Mouse (Mus musculus): Measurements from ENCODE around the gene Rhoh. TPM values are rescaled to one million over a fixed set of nuclear protein-coding genes. Genes with fewer than 3 reads are reported as not detected.

Rhoh gene
- polyA plus RNA-seq, 1 experiment from 2014 or later = 0.90 TPM

- H3K4me3 ChIP-seq (ENCODE audit: low read depth, low read length) = no peak overlapping the region
- DNase-seq (ENCODE audit: low spot score) = no peak
- H3K9me3 ChIP-seq (ENCODE audit: low read length) = no peaks in the 10 kb centered on the region
- no peaks in the 10 kb centered on the region for H3K36me3 ChIP-seq (ENCODE audit: insufficient read depth, low read length)
- H3K27me3 ChIP-seq (replicated peaks; ENCODE audit: insufficient read depth, low read length) = no peaks in the 10 kb centered on the region
- 89% methylated on average over 4 of the region's 4 CpGs for WGBS
- TF ChIP-seq EP300 (IDR thresholded peaks at IDR 0.05) (no peak), CTCF (IDR thresholded peaks at IDR 0.05) (no peak)
- no peak for ATAC-seq
- no peaks in the 10 kb centered on the region for H3K4me1 ChIP-seq (ENCODE audit: insufficient read depth, low read depth, low read length)
- H3K9ac ChIP-seq (replicated peaks; ENCODE audit: low read depth) = no peak overlapping the region
- no peak overlapping the region for H3K4me2 ChIP-seq (replicated peaks; ENCODE audit: low read depth, low read length)
- H3K27ac ChIP-seq (ENCODE audit: low read length) = no peak overlapping the region
Observed at GRCm38 (mm10) chr5:65869660-65870059, 8.6 kb downstream of the Rhoh start.

DNA sequence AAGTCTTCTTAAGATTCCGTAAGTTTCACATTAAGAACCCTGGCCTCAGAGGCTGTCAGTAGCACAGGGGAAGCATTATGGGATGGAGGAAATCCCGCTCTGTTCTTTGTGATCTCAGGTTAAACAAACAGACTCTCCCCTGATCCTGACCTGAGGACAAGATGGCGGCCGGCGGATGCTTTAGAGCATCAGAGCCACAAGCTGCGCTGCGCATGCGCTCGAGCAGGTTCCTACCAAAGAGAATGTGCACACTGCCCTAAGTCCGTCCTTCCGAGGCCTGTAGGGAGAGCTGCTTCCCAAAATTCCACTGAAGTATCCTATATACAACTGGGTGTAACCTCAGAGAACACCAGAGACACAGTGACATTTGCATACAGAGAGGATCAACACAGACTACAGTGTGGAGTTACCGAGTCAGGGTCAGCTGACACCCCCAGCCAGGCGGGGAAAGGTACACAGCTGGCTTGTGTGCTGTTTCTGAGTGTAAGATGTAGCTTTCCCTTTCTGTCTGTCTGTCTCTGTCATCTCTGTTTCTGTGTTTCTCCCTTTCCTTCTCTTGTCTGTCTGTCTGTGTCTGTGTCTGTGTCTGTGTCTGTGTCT is 10.4 kb downstream of the Rhoh start:
- Histone ChIP-seq H3K4me1 (ENCODE audit: insufficient read depth, low read depth, low read length) (no peaks in the 10 kb centered on the region), H3K9me3 (ENCODE audit: low read length) (no peaks in the 10 kb centered on the region), H3K27ac (ENCODE audit: low read length) (no peak overlapping the region), H3K4me2 (replicated peaks; ENCODE audit: low read depth, low read length) (no peak overlapping the region), H3K9ac (replicated peaks; ENCODE audit: low read depth) (no peak overlapping the region), H3K36me3 (ENCODE audit: insufficient read depth, low read length) (no peaks in the 10 kb centered on the region), H3K4me3 (ENCODE audit: low read depth, low read length) (no peak overlapping the region), H3K27me3 (replicated peaks; ENCODE audit: insufficient read depth, low read length) (no peaks in the 10 kb centered on the region)
- no peak for TF ChIP-seq EP300 (IDR thresholded peaks at IDR 0.05)
- TF ChIP-seq CTCF (IDR thresholded peaks at IDR 0.05) = no peak
- ATAC-seq (no peak), DNase-seq (ENCODE audit: low spot score) (no peak)
- WGBS = 84% methylated on average over 13 of the region's 13 CpGs

DNA sequence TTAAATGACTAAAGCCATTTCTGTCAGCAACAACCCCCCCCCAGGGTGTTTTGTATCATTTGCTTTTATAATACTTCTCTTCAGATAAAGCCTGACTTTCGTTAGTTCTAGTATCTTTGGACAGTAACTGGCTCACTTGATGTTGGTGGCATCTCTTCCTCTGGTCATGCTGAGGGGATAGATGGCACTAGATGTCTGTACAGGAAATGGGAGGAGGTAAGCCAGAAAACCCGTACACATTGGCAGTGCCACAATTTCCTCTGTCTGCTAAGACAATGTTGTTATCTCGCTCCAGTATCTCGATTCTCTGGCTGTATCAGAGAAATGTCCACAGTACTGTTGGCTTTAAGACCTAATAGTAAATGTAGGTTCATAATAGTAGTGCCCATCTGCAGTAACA is 12.2 kb downstream of the Rhoh start:
- ATAC-seq = no peak
- H3K4me1 ChIP-seq (ENCODE audit: insufficient read depth, low read depth, low read length) = no peaks in the 10 kb centered on the region
- H3K36me3 ChIP-seq (ENCODE audit: insufficient read depth, low read length) = no peaks in the 10 kb centered on the region
- no peak overlapping the region for H3K27ac ChIP-seq (ENCODE audit: low read length)
- DNase-seq (ENCODE audit: low spot score) = no peak
- H3K4me2 ChIP-seq (replicated peaks; ENCODE audit: low read depth, low read length) = no peak overlapping the region
- no peaks in the 10 kb centered on the region for H3K9me3 ChIP-seq (ENCODE audit: low read length)
- H3K27me3 ChIP-seq (replicated peaks; ENCODE audit: insufficient read depth, low read length) = no peaks in the 10 kb centered on the region
- TF ChIP-seq EP300 (IDR thresholded peaks at IDR 0.05) (no peak), CTCF (IDR thresholded peaks at IDR 0.05) (no peak)
- 43% methylated on average over 4 of the region's 4 CpGs for WGBS
- no peak overlapping the region for H3K4me3 ChIP-seq (ENCODE audit: low read depth, low read length)
- no peak overlapping the region for H3K9ac ChIP-seq (replicated peaks; ENCODE audit: low read depth)

- no peak overlapping the region for H3K4me2 ChIP-seq (replicated peaks; ENCODE audit: low read depth, low read length)
- no peak for ATAC-seq
- no peak overlapping the region for H3K27ac ChIP-seq (ENCODE audit: low read length)
- no peak for TF ChIP-seq CTCF (IDR thresholded peaks at IDR 0.05)
- no peak for TF ChIP-seq EP300 (IDR thresholded peaks at IDR 0.05)
- no peak overlapping the region for H3K4me3 ChIP-seq (ENCODE audit: low read depth, low read length)
- H3K27me3 ChIP-seq (replicated peaks; ENCODE audit: insufficient read depth, low read length) = no peaks in the 10 kb centered on the region
- no peaks in the 10 kb centered on the region for H3K4me1 ChIP-seq (ENCODE audit: insufficient read depth, low read depth, low read length)
- no peaks in the 10 kb centered on the region for H3K36me3 ChIP-seq (ENCODE audit: insufficient read depth, low read length)
- DNase-seq (ENCODE audit: low spot score) = no peak
- 85% methylated on average over 7 of the region's 7 CpGs for WGBS
- no peaks in the 10 kb centered on the region for H3K9me3 ChIP-seq (ENCODE audit: low read length)
- no peak overlapping the region for H3K9ac ChIP-seq (replicated peaks; ENCODE audit: low read depth)
Observed at GRCm38 (mm10) chr5:65875269-65875668, 14.3 kb downstream of the Rhoh start.

GRCm38 (mm10) chr5:65878367-65878766 is 17.4 kb downstream of the Rhoh start:
- no peak for ATAC-seq
- H3K27ac ChIP-seq (ENCODE audit: low read length) = no peak overlapping the region
- no peak overlapping the region for H3K4me2 ChIP-seq (replicated peaks; ENCODE audit: low read depth, low read length)
- no peaks in the 10 kb centered on the region for H3K36me3 ChIP-seq (ENCODE audit: insufficient read depth, low read length)
- TF ChIP-seq CTCF (IDR thresholded peaks at IDR 0.05) (no peak), EP300 (IDR thresholded peaks at IDR 0.05) (no peak)
- no peak overlapping the region for H3K9ac ChIP-seq (replicated peaks; ENCODE audit: low read depth)
- no peak overlapping the region for H3K4me3 ChIP-seq (ENCODE audit: low read depth, low read length)
- H3K27me3 ChIP-seq (replicated peaks; ENCODE audit: insufficient read depth, low read length) = no peaks in the 10 kb centered on the region
- H3K9me3 ChIP-seq (ENCODE audit: low read length) = no peaks in the 10 kb centered on the region
- no peaks in the 10 kb centered on the region for H3K4me1 ChIP-seq (ENCODE audit: insufficient read depth, low read depth, low read length)
- WGBS = 40% methylated on average over 3 of the region's 3 CpGs
- DNase-seq (ENCODE audit: low spot score) = no peak

DNA sequence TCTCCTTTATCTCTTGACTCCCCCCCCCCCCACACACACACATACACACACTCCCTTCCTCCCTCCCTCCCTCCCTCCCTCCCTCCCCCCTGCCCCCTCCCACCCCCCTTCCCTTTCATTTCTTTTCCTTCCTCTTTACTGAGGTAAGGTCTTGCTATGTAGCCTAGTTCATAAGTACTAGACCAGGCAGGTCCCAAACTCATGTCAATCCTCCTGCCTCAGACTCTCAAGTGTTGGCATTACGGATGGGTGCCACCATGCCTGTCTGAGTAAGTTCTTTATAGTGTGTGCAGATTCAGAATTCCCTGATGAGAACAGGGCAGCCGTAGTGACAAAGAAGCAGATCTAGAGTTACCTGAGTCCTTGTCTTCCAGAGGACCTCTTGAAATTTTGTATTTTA is 20.2 kb downstream of the Rhoh start:
- DNase-seq (ENCODE audit: low spot score) (no peak), ATAC-seq (no peak)
- no peak for TF ChIP-seq CTCF (IDR thresholded peaks at IDR 0.05)
- no peak for TF ChIP-seq EP300 (IDR thresholded peaks at IDR 0.05)
- Histone ChIP-seq H3K27me3 (replicated peaks; ENCODE audit: insufficient read depth, low read length) (no peaks in the 10 kb centered on the region), H3K27ac (ENCODE audit: low read length) (no peak overlapping the region), H3K4me1 (ENCODE audit: insufficient read depth, low read depth, low read length) (no peaks in the 10 kb centered on the region), H3K9me3 (ENCODE audit: low read length) (no peaks in the 10 kb centered on the region), H3K4me3 (ENCODE audit: low read depth, low read length) (no peak overlapping the region), H3K36me3 (ENCODE audit: insufficient read depth, low read length) (no peaks in the 10 kb centered on the region), H3K9ac (replicated peaks; ENCODE audit: low read depth) (no peak overlapping the region), H3K4me2 (replicated peaks; ENCODE audit: low read depth, low read length) (no peak overlapping the region)
- 82% methylated on average over 2 of the region's 2 CpGs for WGBS

Measured in lung, postnatal 0 days (tissue).